Mouse (Mus musculus): ENCODE data around the gene Mark1. TPM values are rescaled to one million over a fixed set of nuclear protein-coding genes. Genes with fewer than 3 reads are reported as not detected.

Mark1 gene
- not detected for total RNA-seq (2023)

DNA sequence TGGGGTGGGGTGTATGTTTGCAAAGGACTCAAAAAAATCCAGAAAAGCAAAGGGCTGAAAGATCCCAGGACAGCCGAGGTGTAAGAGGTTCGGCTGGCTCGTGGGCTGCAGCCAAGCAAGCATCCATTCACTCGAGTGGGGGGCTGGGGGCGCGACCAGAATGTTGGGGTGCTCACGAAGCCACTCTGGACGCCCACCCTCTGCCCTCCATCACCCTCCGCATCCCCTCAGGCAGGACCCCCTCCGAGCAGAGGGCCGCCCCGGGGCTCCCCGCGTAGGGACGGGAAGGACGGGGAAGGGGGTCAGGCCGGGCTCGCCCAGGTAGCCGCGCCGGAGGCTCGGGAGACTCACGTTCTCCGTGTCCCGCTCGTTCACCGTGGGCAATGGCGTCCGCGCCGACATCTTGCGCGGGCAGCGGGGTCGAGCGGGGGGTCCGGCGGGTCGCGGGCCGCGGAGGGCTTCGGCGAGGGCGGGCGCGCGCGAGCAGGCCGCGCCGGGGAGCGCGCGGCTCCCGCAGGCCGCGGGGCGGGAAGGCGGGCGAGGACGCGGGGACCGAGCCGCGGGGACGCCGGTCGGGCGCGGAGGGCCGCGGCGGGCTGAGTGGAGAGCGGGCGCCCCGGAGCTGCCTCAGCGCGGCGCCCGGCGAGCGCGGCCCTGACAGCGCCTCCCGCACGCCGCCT, at the start of gene Mark1:
TSS of gene Mark1 (minus strand) at position 500 of the 680 bp plus-strand sequence.

GRCm38 (mm10) chr1:184882281-184883268, 116.8 kb downstream of the Mark1 start, which contains the start of gene C130074G19Rik:
C130074G19Rik (minus strand) TSS chr1:184883218.

Other genes starting within 250 kb of the Mark1 start
- gene Marc1, start 188.3 kb downstream of the Mark1 start, total RNA-seq (2023): under 1 TPM in 1 of 2 experiments, not detected in 1; 0.29 TPM
- gene Marc2, start 153.1 kb downstream of the Mark1 start, total RNA-seq (2023): 10 to 100 TPM; 62.0 to 73.5 TPM
- under 1 TPM in 1 of 2 experiments, not detected in 1; 0.11 TPM for gene C130074G19Rik, start 116.4 kb downstream of the Mark1 start, total RNA-seq (2023)
- 10 to 100 TPM; 57.3 TPM for gene Rab3gap2, start 204.5 kb upstream of the Mark1 start, total RNA-seq (2023)

All from neutrophil, adult 59 days (primary cell).